Mouse (Mus musculus): ENCODE measurements around the gene Wnt10b. TPM values are rescaled to one million over a fixed set of nuclear protein-coding genes. Genes with fewer than 3 reads are reported as not detected.
A peak's percentile ranks its signal among the peaks of the same experiment; 100 is the strongest.

Wnt10b gene
- total and polyA plus RNA-seq, 2 experiments, result not detected

DNA sequence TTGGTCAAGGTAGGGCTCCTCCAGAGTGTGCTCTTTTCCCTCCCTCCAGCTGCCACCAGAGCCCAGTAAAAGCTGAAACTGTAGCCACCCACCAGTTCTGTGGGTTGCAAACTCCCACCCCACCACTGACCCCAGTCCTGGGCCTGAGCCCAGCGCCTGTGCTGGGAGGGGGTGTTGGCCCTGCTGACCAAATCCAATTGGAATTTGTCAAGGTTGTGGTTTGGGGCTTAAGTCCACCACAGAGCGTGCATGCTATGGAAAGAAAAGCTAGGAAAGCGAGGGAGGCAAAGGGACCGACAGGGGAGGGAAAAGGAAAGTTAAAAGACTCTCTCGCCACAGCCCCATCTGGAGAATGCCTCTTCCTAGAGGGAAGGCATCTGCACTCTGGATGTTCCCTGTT lies 9.7 kb downstream of the Wnt10b start:
- H3K9ac ChIP-seq (ENCODE audit: low read depth, low read length), result no peak overlapping the region
- no peak overlapping the region for H3K4me3 ChIP-seq (ENCODE audit: insufficient read depth, low read depth, low read length)
- 74% methylated on average over 5 of the region's 5 CpGs for WGBS
- no peak for DNase-seq (ENCODE audit: extremely low read depth, low read depth, low spot score)
- no peak overlapping the region for H3K27ac ChIP-seq (replicated peaks; ENCODE audit: insufficient read depth, low read depth, low read length)
- H3K36me3 ChIP-seq (ENCODE audit: control insufficient read depth, insufficient read depth, low read length), result no peaks in the 10 kb centered on the region
- no peaks in the 10 kb centered on the region for H3K79me2 ChIP-seq (ENCODE audit: control insufficient read depth, insufficient read depth, low read length)
- H3K27me3 ChIP-seq (ENCODE audit: control insufficient read depth, insufficient read depth, low read length), result 0 out of 2 replicates have a peak, but pooled peaks cover 4% of the 10 kb centered on the region
- TF ChIP-seq CTCF (IDR thresholded peaks at IDR 0.05; ENCODE audit: low read depth, low read length) (no peak), POLR2A (IDR thresholded peaks at IDR 0.05; ENCODE audit: extremely low read depth, insufficient read depth, low read length) (no peak)
- H3K4me1 ChIP-seq (ENCODE audit: control insufficient read depth, insufficient read depth, low read length), result peaks cover 10% of the 10 kb centered on the region

DNA sequence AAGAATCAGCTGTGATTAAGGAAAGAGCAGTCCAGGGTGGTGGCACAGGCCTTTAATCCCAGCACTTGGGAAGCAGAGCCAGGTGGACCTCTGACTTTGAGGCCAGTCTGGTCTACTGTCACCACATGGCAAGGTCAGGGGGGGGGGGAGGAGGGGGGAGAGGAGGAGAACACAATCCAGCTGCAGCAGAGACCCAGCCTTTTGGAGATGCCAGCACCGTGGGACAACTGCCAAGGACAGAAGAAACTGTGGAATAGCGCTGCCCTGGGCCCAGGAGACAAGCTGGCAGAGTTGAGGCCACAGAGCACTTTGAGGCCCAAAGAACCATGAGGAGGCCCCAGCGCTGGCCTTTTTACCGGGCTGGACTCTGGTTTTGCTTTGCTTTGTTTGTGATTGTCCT lies 12.0 kb downstream of the Wnt10b start:
- Histone ChIP-seq H3K4me3 (ENCODE audit: insufficient read depth, low read depth, low read length) (no peak overlapping the region), H3K27ac (replicated peaks; ENCODE audit: insufficient read depth, low read depth, low read length) (no peak overlapping the region), H3K79me2 (ENCODE audit: control insufficient read depth, insufficient read depth, low read length) (peaks cover 19% of the 10 kb centered on the region), H3K36me3 (ENCODE audit: control insufficient read depth, insufficient read depth, low read length) (no peaks in the 10 kb centered on the region), H3K27me3 (ENCODE audit: control insufficient read depth, insufficient read depth, low read length) (no peaks in the 10 kb centered on the region), H3K4me1 (ENCODE audit: control insufficient read depth, insufficient read depth, low read length) (peaks cover 3% of the 10 kb centered on the region), H3K9ac (ENCODE audit: low read depth, low read length) (no peak overlapping the region)
- 68% methylated on average over 4 of the region's 4 CpGs for WGBS
- DNase-seq (ENCODE audit: extremely low read depth, low read depth, low spot score), result no peak
- TF ChIP-seq POLR2A (IDR thresholded peaks at IDR 0.05; ENCODE audit: extremely low read depth, insufficient read depth, low read length) (no peak), CTCF (IDR thresholded peaks at IDR 0.05; ENCODE audit: low read depth, low read length) (no peak)

DNA sequence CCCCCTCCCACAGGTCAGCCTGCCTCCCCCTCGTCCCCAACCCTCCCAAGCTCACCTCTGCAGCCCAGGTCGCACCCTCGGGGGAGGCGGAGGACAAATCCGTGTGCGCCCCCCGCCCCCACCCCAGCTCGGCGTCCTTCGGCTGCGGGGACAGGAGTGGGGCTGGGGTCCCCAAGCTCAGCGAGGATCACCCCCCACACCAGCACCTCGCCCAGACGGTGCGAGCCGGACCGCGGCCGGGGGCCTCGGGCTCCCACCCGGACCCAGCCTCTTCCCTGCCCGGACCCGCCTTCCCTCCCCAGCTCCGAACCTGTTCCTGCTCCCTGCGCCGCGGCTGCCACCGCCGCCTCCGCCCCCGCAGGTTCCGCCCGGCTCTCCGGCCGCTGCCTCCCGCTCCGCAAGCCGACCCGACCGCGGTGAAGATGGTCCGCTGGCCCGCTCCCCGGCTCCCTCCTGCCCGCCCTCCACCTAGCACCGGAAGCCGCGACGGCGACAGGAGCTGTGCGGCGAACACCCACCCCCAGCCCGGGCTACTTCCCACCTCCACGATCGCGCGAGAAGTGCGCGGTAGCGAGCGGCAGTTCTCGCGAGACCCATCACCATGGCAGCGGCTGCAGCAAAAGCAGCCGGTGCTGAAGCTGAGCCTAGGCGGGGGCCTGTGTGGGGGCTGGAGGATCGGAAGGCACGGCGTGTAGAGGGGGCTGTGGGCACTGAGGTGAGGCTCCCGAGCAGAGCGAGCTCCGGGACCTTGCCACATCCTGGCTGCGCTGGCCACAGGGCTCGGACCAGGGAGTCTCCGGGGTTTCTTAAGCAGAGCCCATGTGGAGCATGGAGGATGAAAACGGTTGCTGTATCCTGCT lies 15.1 kb downstream of the Wnt10b start, which contains the start of gene Arf3:
Gene Arf3 (minus strand): TSS at position 545 of the 860 bp plus-strand sequence.
- no peaks in the 10 kb centered on the region for H3K27me3 ChIP-seq (ENCODE audit: control insufficient read depth, insufficient read depth, low read length)
- peaks cover 3% of the 10 kb centered on the region for H3K4me1 ChIP-seq (ENCODE audit: control insufficient read depth, insufficient read depth, low read length)
- H3K4me3 ChIP-seq (ENCODE audit: insufficient read depth, low read depth, low read length), result peak within 1 kb of the TSS; percentile 94
- peak within 1 kb of the TSS; percentile 54 for H3K27ac ChIP-seq (replicated peaks; ENCODE audit: insufficient read depth, low read depth, low read length)
- WGBS, result 1% methylated on average over 66 of the region's 76 CpGs
- peak within 1 kb of the TSS; percentile 96 for H3K9ac ChIP-seq (ENCODE audit: low read depth, low read length)
- no peak for TF ChIP-seq CTCF (IDR thresholded peaks at IDR 0.05; ENCODE audit: low read depth, low read length)
- peak; percentile 86 for TF ChIP-seq POLR2A (IDR thresholded peaks at IDR 0.05; ENCODE audit: extremely low read depth, insufficient read depth, low read length)
- peaks cover 28% of the 10 kb centered on the region for H3K79me2 ChIP-seq (ENCODE audit: control insufficient read depth, insufficient read depth, low read length)
- peak; percentile 68 for DNase-seq (ENCODE audit: extremely low read depth, low read depth, low spot score)
- H3K36me3 ChIP-seq (ENCODE audit: control insufficient read depth, insufficient read depth, low read length), result no peaks in the 10 kb centered on the region

DNA sequence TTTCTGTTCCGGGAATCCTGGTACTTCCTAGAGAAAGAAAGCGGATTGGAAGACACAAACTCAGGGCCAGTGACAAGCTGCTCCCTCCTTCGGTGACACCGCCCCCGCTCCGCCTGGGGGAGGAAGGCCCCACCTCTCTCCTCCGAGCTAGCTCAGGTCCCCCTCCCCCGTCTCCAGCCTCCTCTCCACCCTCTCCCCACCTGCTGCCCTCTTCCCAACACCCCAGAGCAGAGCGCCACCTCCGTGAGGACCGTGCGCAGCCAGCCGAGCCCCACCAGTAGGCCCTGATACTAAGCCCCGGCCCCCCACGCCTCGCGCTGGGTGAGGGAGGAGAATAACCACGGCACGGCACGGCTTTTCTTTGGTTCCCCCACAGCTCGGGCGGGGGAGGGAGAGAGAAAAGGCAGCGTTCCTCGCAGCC lies 15.7 kb downstream of the Wnt10b start:
- DNase-seq (ENCODE audit: extremely low read depth, low read depth, low spot score), result peak; percentile 45
- TF ChIP-seq POLR2A (IDR thresholded peaks at IDR 0.05; ENCODE audit: extremely low read depth, insufficient read depth, low read length), result no peak
- TF ChIP-seq CTCF (IDR thresholded peaks at IDR 0.05; ENCODE audit: low read depth, low read length), result no peak
- 1% methylated on average over 23 of the region's 24 CpGs for WGBS
- H3K4me1 ChIP-seq (ENCODE audit: control insufficient read depth, insufficient read depth, low read length), result peaks cover 3% of the 10 kb centered on the region
- peaks cover 28% of the 10 kb centered on the region for H3K79me2 ChIP-seq (ENCODE audit: control insufficient read depth, insufficient read depth, low read length)
- H3K27me3 ChIP-seq (ENCODE audit: control insufficient read depth, insufficient read depth, low read length), result no peaks in the 10 kb centered on the region
- peak overlapping the region; percentile 96 for H3K9ac ChIP-seq (ENCODE audit: low read depth, low read length)
- no peaks in the 10 kb centered on the region for H3K36me3 ChIP-seq (ENCODE audit: control insufficient read depth, insufficient read depth, low read length)
- peak overlapping the region; percentile 94 for H3K4me3 ChIP-seq (ENCODE audit: insufficient read depth, low read depth, low read length)
- H3K27ac ChIP-seq (replicated peaks; ENCODE audit: insufficient read depth, low read depth, low read length), result peak overlapping the region; percentile 39; the same call in 1 of the 2 replicates

DNA sequence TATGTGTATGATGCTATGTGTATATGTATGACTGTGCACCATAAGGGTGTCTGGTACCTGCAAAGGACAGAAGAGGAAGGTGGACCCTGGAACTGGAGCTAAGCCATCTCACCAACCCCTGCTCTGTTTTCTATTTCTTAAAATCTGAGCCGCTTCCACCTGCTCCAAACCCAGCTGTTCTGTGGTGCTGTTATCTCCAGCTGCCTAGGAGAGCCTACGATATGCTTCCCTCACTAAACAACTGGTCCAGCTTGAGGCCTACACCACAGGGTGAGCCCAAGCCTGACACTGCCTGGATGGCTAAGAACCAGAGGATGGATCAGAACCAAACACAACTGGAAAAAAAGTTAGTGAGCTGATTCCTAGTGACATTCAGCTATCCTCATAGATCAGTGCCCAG lies 23.8 kb downstream of the Wnt10b start:
- WGBS, result 78% methylated on average over 2 of the region's 2 CpGs
- no peak overlapping the region for H3K9ac ChIP-seq (ENCODE audit: low read depth, low read length)
- no peak for DNase-seq (ENCODE audit: extremely low read depth, low read depth, low spot score)
- no peaks in the 10 kb centered on the region for H3K4me1 ChIP-seq (ENCODE audit: control insufficient read depth, insufficient read depth, low read length)
- H3K27me3 ChIP-seq (ENCODE audit: control insufficient read depth, insufficient read depth, low read length), result no peaks in the 10 kb centered on the region
- peaks cover 15% of the 10 kb centered on the region for H3K79me2 ChIP-seq (ENCODE audit: control insufficient read depth, insufficient read depth, low read length)
- H3K36me3 ChIP-seq (ENCODE audit: control insufficient read depth, insufficient read depth, low read length), result no peaks in the 10 kb centered on the region
- no peak overlapping the region for H3K4me3 ChIP-seq (ENCODE audit: insufficient read depth, low read depth, low read length)
- no peak overlapping the region for H3K27ac ChIP-seq (replicated peaks; ENCODE audit: insufficient read depth, low read depth, low read length)
- TF ChIP-seq POLR2A (IDR thresholded peaks at IDR 0.05; ENCODE audit: extremely low read depth, insufficient read depth, low read length), result no peak
- TF ChIP-seq CTCF (IDR thresholded peaks at IDR 0.05; ENCODE audit: low read depth, low read length), result no peak

DNA sequence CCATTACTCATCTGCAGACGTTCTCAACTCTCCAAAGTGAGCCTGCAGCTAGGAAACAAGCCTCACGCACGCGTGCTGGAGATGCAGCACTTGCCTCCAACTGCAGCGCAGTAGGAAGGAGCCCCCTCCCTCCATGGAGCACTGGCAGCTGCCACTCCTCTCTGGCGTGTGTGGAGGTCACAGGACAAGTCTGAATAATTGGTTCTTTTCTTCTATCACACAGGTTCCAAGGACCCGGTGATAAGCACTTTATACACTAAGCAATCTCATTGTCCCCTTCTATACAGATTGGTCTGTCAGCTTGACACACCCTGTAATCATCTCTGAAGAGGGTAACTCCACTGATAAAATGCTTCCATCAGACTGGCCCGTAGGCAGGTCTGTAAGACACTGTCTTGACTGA lies 24.9 kb downstream of the Wnt10b start:
- Histone ChIP-seq H3K27ac (replicated peaks; ENCODE audit: insufficient read depth, low read depth, low read length) (no peak overlapping the region), H3K27me3 (ENCODE audit: control insufficient read depth, insufficient read depth, low read length) (no peaks in the 10 kb centered on the region), H3K4me1 (ENCODE audit: control insufficient read depth, insufficient read depth, low read length) (no peaks in the 10 kb centered on the region), H3K4me3 (ENCODE audit: insufficient read depth, low read depth, low read length) (no peak overlapping the region), H3K36me3 (ENCODE audit: control insufficient read depth, insufficient read depth, low read length) (no peaks in the 10 kb centered on the region), H3K79me2 (ENCODE audit: control insufficient read depth, insufficient read depth, low read length) (peaks cover 13% of the 10 kb centered on the region), H3K9ac (ENCODE audit: low read depth, low read length) (no peak overlapping the region)
- no peak for DNase-seq (ENCODE audit: extremely low read depth, low read depth, low spot score)
- 81% methylated on average over 8 of the region's 8 CpGs for WGBS
- no peak for TF ChIP-seq POLR2A (IDR thresholded peaks at IDR 0.05; ENCODE audit: extremely low read depth, insufficient read depth, low read length)
- no peak for TF ChIP-seq CTCF (IDR thresholded peaks at IDR 0.05; ENCODE audit: low read depth, low read length)
